Comparison of ENCODE assay signal across 17 mouse cellular contexts in the genomic region with DNA sequence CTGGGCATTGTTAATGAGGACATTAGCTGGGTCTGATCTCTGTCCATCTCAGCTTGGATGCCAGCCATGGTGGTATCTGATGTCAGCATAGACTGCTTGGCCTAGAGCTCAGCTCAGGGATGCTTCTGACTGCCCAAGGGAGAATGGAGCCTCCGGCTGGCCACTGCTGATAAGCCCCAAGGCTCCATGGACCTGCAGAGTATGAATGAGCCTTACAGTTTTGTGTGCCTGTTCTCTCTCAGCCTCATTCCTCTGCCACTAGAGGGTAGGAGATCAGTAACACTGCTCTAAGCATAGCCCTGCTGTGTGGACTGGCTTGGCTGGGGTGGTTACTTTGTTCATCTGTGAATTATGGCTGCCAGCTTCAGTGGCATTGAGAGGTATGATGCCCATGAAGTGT. TPM values are rescaled to one million over a fixed set of nuclear protein-coding genes. Genes with fewer than 3 reads are reported as not detected.
DNase-seq lines count a peak whose midpoint lies in the region; ATAC-seq lines count a peak whose summit lies in the region.
"Had no signal": no experiment of that assay in that cellular context is flagged by ENCODE, and none has a peak within 500 bp of the region (broad histone marks: within the 10 kb centered on the region; RNA-seq: fewer than 3 reads in every experiment).

No protein-coding gene starts in this region.

- no peaks in the 10 kb centered on the region; the same call in 1 of the 2 replicates for H3K27me3 ChIP-seq in midbrain, embryonic 11.5 days (ENCODE audit: control insufficient read depth, insufficient read depth, low read length)
- no peaks in the 10 kb centered on the region for H3K27me3 ChIP-seq in midbrain, embryonic 14.5 days (ENCODE audit: control insufficient read depth, insufficient read depth, low read length)
- peaks cover 31% of the 10 kb centered on the region for H3K27me3 ChIP-seq in liver, embryonic 16.5 days (ENCODE audit: control insufficient read depth, insufficient read depth, low read depth, low read length)
- peaks cover 19% of the 10 kb centered on the region for H3K27me3 ChIP-seq in stomach, embryonic 15.5 days (replicated peaks)

- no peaks in the 10 kb centered on the region for H3K36me3 ChIP-seq in midbrain, embryonic 11.5 days (ENCODE audit: control insufficient read depth, insufficient read depth, low read length)
- peaks cover 21% of the 10 kb centered on the region; the same call in 1 of the 2 replicates for H3K36me3 ChIP-seq in midbrain, embryonic 14.5 days (ENCODE audit: control insufficient read depth, insufficient read depth, low read length)
- no peaks in the 10 kb centered on the region for H3K36me3 ChIP-seq in liver, embryonic 16.5 days (ENCODE audit: control insufficient read depth, insufficient read depth)
- no peaks in the 10 kb centered on the region for H3K36me3 ChIP-seq in stomach, embryonic 15.5 days
- H3K36me3 ChIP-seq: embryonic facial prominence, embryonic 13.5 days had no signal

- peak; percentile 45 for DNase-seq in midbrain, embryonic 11.5 days (ENCODE audit: low spot score, missing footprints)
- DNase-seq in midbrain, embryonic 14.5 days: no peak
- no peak for DNase-seq in lung, postnatal 4 days
- no peak for DNase-seq in heart, postnatal 25 days (ENCODE audit: low spot score)
- DNase-seq: adrenal gland, postnatal 14 days; cerebellum, postnatal 36 days; kidney, adult 11 months; kidney, postnatal 14 days; lung, adult 2 months; thymus, adult 2 months had no signal

- no peaks in the 10 kb centered on the region for H3K9me3 ChIP-seq in midbrain, embryonic 11.5 days (ENCODE audit: control insufficient read depth, low read length)
- H3K9me3 ChIP-seq in midbrain, embryonic 14.5 days (ENCODE audit: control insufficient read depth, low read length): no peaks in the 10 kb centered on the region
- no peaks in the 10 kb centered on the region for H3K9me3 ChIP-seq in liver, embryonic 16.5 days (replicated peaks; ENCODE audit: control insufficient read depth, low read length)
- no peaks in the 10 kb centered on the region for H3K9me3 ChIP-seq in stomach, embryonic 15.5 days
- H3K9me3 ChIP-seq: embryonic facial prominence, embryonic 13.5 days; hindbrain, embryonic 12.5 days had no signal

- H3K4me3 ChIP-seq in midbrain, embryonic 11.5 days (ENCODE audit: low read depth, low read length): no peak overlapping the region
- H3K4me3 ChIP-seq in midbrain, embryonic 14.5 days (replicated peaks; ENCODE audit: low read depth, low read length): no peak overlapping the region
- no peak overlapping the region for H3K4me3 ChIP-seq in liver, embryonic 16.5 days (ENCODE audit: low read depth, low read length)
- no peak overlapping the region for H3K4me3 ChIP-seq in stomach, embryonic 15.5 days (replicated peaks)
- H3K4me3 ChIP-seq: embryonic facial prominence, embryonic 13.5 days; hindbrain, embryonic 12.5 days; myocyte had no signal

- peaks cover 5% of the 10 kb centered on the region; the same call in 1 of the 2 replicates for H3K4me1 ChIP-seq in midbrain, embryonic 11.5 days (ENCODE audit: control insufficient read depth, insufficient read depth, low read length)
- H3K4me1 ChIP-seq in midbrain, embryonic 14.5 days (ENCODE audit: control insufficient read depth, insufficient read depth, low read length): peaks cover 12% of the 10 kb centered on the region; the same call in 1 of the 2 replicates
- peaks cover 25% of the 10 kb centered on the region for H3K4me1 ChIP-seq in liver, embryonic 16.5 days (ENCODE audit: control insufficient read depth, low read depth, low read length)
- H3K4me1 ChIP-seq in stomach, embryonic 15.5 days: peaks cover 7% of the 10 kb centered on the region; the same call in 1 of the 2 replicates

- no peak overlapping the region for H3K4me2 ChIP-seq in midbrain, embryonic 11.5 days
- H3K4me2 ChIP-seq in midbrain, embryonic 14.5 days (ENCODE audit: low read length): no peak overlapping the region
- H3K4me2 ChIP-seq in liver, embryonic 16.5 days (ENCODE audit: low read depth, low read length): no peak overlapping the region
- H3K4me2 ChIP-seq in stomach, embryonic 15.5 days: no peak overlapping the region
- H3K4me2 ChIP-seq: embryonic facial prominence, embryonic 13.5 days; hindbrain, embryonic 12.5 days had no signal

- ATAC-seq in midbrain, embryonic 11.5 days (ENCODE audit: low FRiP score): no peak
- ATAC-seq in midbrain, embryonic 14.5 days (ENCODE audit: low FRiP score, low TSS enrichment): no peak
- ATAC-seq in common myeloid progenitor, adult 5-6 weeks (replicated peaks; ENCODE audit: low read depth, poor library complexity, severe bottlenecking): peak; percentile 55
- peak; percentile 93 for ATAC-seq in liver, embryonic 16.5 days (ENCODE audit: low read depth)
- peak; percentile 62; the same call in 1 of the 2 replicates for ATAC-seq in stomach, embryonic 15.5 days (ENCODE audit: insufficient read depth, low FRiP score, low read depth)
- ATAC-seq in activated CD4-positive, CD25-positive, alpha-beta regulatory T cell, adult 4 months: no peak

- no peak overlapping the region for H3K9ac ChIP-seq in midbrain, embryonic 11.5 days (ENCODE audit: low read length)
- no peak overlapping the region for H3K9ac ChIP-seq in midbrain, embryonic 14.5 days (replicated peaks; ENCODE audit: low read length)
- peak overlapping the region; percentile 23 for H3K9ac ChIP-seq in liver, embryonic 16.5 days (ENCODE audit: low read depth, low read length)
- no peak overlapping the region for H3K9ac ChIP-seq in stomach, embryonic 15.5 days
- H3K9ac ChIP-seq: embryonic facial prominence, embryonic 13.5 days; hindbrain, embryonic 12.5 days had no signal

- intact Hi-C loops in heart, postnatal 25 days (cut with DNase I): no loop called here

- WGBS in midbrain, embryonic 11.5 days: 71% methylated on average over 1 of the region's 1 CpGs
- WGBS in midbrain, embryonic 14.5 days: 80% methylated on average over 1 of the region's 1 CpGs
- WGBS in liver, embryonic 16.5 days (ENCODE audit: insufficient replicate concordance): 10% methylated on average over 1 of the region's 1 CpGs
- WGBS in stomach, embryonic 15.5 days: 63% methylated on average over 1 of the region's 1 CpGs

- no peak overlapping the region for H3K27ac ChIP-seq in midbrain, embryonic 11.5 days (ENCODE audit: low read depth, low read length)
- no peak overlapping the region for H3K27ac ChIP-seq in midbrain, embryonic 14.5 days (replicated peaks; ENCODE audit: low read depth, low read length)
- H3K27ac ChIP-seq in liver, embryonic 16.5 days (ENCODE audit: low read length): peak overlapping the region; percentile 59
- no peak overlapping the region for H3K27ac ChIP-seq in stomach, embryonic 15.5 days
- H3K27ac ChIP-seq: embryonic facial prominence, embryonic 13.5 days; hindbrain, embryonic 12.5 days had no signal

RNA-seq across cellular contexts. Expression of a gene that starts 5.1 kb away (rescaled TPM):
- polyA plus RNA-seq in midbrain, embryonic 11.5 days (2014; fragmentation: Nextera tagmentation; extraction: Ambion mirVana): 66.9 and 71.0 TPM in 2 replicates
- polyA plus RNA-seq in midbrain, embryonic 14.5 days (2014; fragmentation: Nextera tagmentation; extraction: Ambion mirVana): 70.2 and 70.4 TPM in 2 replicates
- total RNA-seq in common myeloid progenitor, adult 5-6 weeks (2017): 24.4 and 28.5 TPM in 2 replicates
- 8.3 and 8.6 TPM in 2 replicates for polyA plus RNA-seq in liver, embryonic 16.5 days (2015; fragmentation: Nextera tagmentation; extraction: Ambion mirVana)
- 25.3 and 28.7 TPM in 2 replicates for polyA plus RNA-seq in stomach, embryonic 15.5 days (2015; fragmentation: Nextera tagmentation; extraction: Ambion mirVana)
- polyA plus RNA-seq in activated CD4-positive, CD25-positive, alpha-beta regulatory T cell, adult 4 months (2017; shearing (Covaris generic)): under 1 TPM; 0.51 to 0.93 TPM
- 10 to 100 TPM; 18.6 to 21.7 TPM for total RNA-seq in heart, postnatal 25 days (2021)

RNA-seq across cellular contexts. Expression of a gene that starts 5.2 kb away (rescaled TPM):
- 38.9 and 39.2 TPM in 2 replicates for polyA plus RNA-seq in midbrain, embryonic 11.5 days (2014; fragmentation: Nextera tagmentation; extraction: Ambion mirVana)
- polyA plus RNA-seq in midbrain, embryonic 14.5 days (2014; fragmentation: Nextera tagmentation; extraction: Ambion mirVana): 70.0 TPM in 2 replicates
- total RNA-seq in common myeloid progenitor, adult 5-6 weeks (2017): 7.9 and 14.9 TPM in 2 replicates
- 52.1 and 54.7 TPM in 2 replicates for polyA plus RNA-seq in liver, embryonic 16.5 days (2015; fragmentation: Nextera tagmentation; extraction: Ambion mirVana)
- 29.0 and 34.9 TPM in 2 replicates for polyA plus RNA-seq in stomach, embryonic 15.5 days (2015; fragmentation: Nextera tagmentation; extraction: Ambion mirVana)
- polyA plus RNA-seq in activated CD4-positive, CD25-positive, alpha-beta regulatory T cell, adult 4 months (2017; shearing (Covaris generic)): 10 to 100 TPM; 55.4 to 58.0 TPM
- total RNA-seq in heart, postnatal 25 days (2021): 100 to 1,000 TPM; 147 TPM

Comparison
In these comparisons a context has a peak if more than half of its experiments do, and no peak if none do; other contexts are left out.
1. ATAC-seq: peak in common myeloid progenitor, adult 5-6 weeks (single experiment), liver, embryonic 16.5 days (single experiment) and stomach, embryonic 15.5 days (single experiment); none in midbrain, embryonic 11.5 days (single experiment), midbrain, embryonic 14.5 days (single experiment) and activated CD4-positive, CD25-positive, alpha-beta regulatory T cell, adult 4 months (single experiment).